Comparison of ENCODE assay signal across 7 mouse cellular contexts in genomic region chr4:129513891-129514290, GRCm38 (mm10). TPM values are rescaled to one million over a fixed set of nuclear protein-coding genes. Genes with fewer than 3 reads are reported as not detected.
DNase-seq lines count a peak whose midpoint lies in the region; ATAC-seq and TF ChIP-seq lines count a peak whose summit lies in the region.

No protein-coding gene starts in this region.

- TF ChIP-seq EP300 in lung, postnatal 0 days (IDR thresholded peaks at IDR 0.05) = no peak

- TF ChIP-seq CTCF in lung, postnatal 0 days (IDR thresholded peaks at IDR 0.05) = no peak
- TF ChIP-seq CTCF in embryonic fibroblast, embryonic 13.5 days (IDR thresholded peaks at IDR 0.05; ENCODE audit: borderline replicate concordance, insufficient read depth, low read length) = no peak
- no peak for TF ChIP-seq CTCF in intestine, postnatal 0 days (IDR thresholded peaks at IDR 0.05; ENCODE audit: low read depth)
- TF ChIP-seq CTCF in small intestine, adult 2 months (IDR thresholded peaks at IDR 0.05; ENCODE audit: extremely low read depth, insufficient read length, insufficient replicate concordance, low read depth, low read length) = no peak

- no peak for TF ChIP-seq POLR2A in embryonic fibroblast, embryonic 13.5 days (IDR thresholded peaks at IDR 0.05; ENCODE audit: low read depth, low read length)
- no peak for TF ChIP-seq POLR2A in small intestine, adult 2 months (IDR thresholded peaks at IDR 0.05; ENCODE audit: low read depth, low read length)

- WGBS in lung, postnatal 0 days = 0% methylated on average over 12 of the region's 57 CpGs
- WGBS in intestine, postnatal 0 days = under 1% methylated on average over 14 of the region's 57 CpGs
- 1% methylated on average over 56 of the region's 57 CpGs for WGBS in small intestine, adult 2 months

- DNase-seq in lung, postnatal 0 days (ENCODE audit: low spot score) = no peak
- no peak for DNase-seq in lung, postnatal 14 days
- no peak for DNase-seq in layer of hippocampus, adult 11-12 months (ENCODE audit: low spot score)
- DNase-seq in adrenal gland, adult (ENCODE audit: inconsistent age in 2 of 2, low spot score in 1 of 2) = no peak

- no peaks in the 10 kb centered on the region for H3K9me3 ChIP-seq in lung, postnatal 0 days (ENCODE audit: low read length)
- H3K9me3 ChIP-seq in intestine, postnatal 0 days (ENCODE audit: control insufficient read depth) = no peaks in the 10 kb centered on the region

- peak overlapping the region; percentile 80 for H3K27ac ChIP-seq in lung, postnatal 0 days (ENCODE audit: low read length)
- no peak overlapping the region for H3K27ac ChIP-seq in embryonic fibroblast, embryonic 13.5 days (ENCODE audit: insufficient read depth, low read length)
- peak overlapping the region; percentile 76 for H3K27ac ChIP-seq in intestine, postnatal 0 days (ENCODE audit: low read depth, low read length)
- H3K27ac ChIP-seq in small intestine, adult 2 months (ENCODE audit: insufficient read depth, low read depth, low read length) = no peak overlapping the region

- peak overlapping the region; percentile 91 for H3K4me3 ChIP-seq in lung, postnatal 0 days (ENCODE audit: low read depth, low read length)
- H3K4me3 ChIP-seq in embryonic fibroblast, embryonic 13.5 days (ENCODE audit: insufficient read depth, low read length) = peak overlapping the region; percentile 68
- H3K4me3 ChIP-seq in intestine, postnatal 0 days (ENCODE audit: low read depth, low read length) = peak overlapping the region; percentile 84
- peak overlapping the region; percentile 76 for H3K4me3 ChIP-seq in small intestine, adult 2 months (ENCODE audit: low read depth, low read length)

- H3K4me1 ChIP-seq in lung, postnatal 0 days (ENCODE audit: insufficient read depth, low read depth, low read length) = no peaks in the 10 kb centered on the region
- H3K4me1 ChIP-seq in embryonic fibroblast, embryonic 13.5 days (ENCODE audit: control insufficient read depth, insufficient read depth, low read length) = peaks cover 4% of the 10 kb centered on the region; the same call in 1 of the 2 replicates
- H3K4me1 ChIP-seq in intestine, postnatal 0 days (replicated peaks; ENCODE audit: control insufficient read depth, insufficient read depth, low read length) = 0 out of 2 replicates have a peak, but pooled peaks cover 4% of the 10 kb centered on the region
- H3K4me1 ChIP-seq in small intestine, adult 2 months (ENCODE audit: control insufficient read depth, insufficient read depth, insufficient read length, low read length) = peaks cover 8% of the 10 kb centered on the region

- H3K4me2 ChIP-seq in lung, postnatal 0 days (replicated peaks; ENCODE audit: low read depth, low read length) = peak overlapping the region; percentile 98
- H3K4me2 ChIP-seq in intestine, postnatal 0 days (replicated peaks; ENCODE audit: low read depth) = peak overlapping the region; percentile 99

- H3K27me3 ChIP-seq in lung, postnatal 0 days (replicated peaks; ENCODE audit: insufficient read depth, low read length) = no peaks in the 10 kb centered on the region
- no peaks in the 10 kb centered on the region for H3K27me3 ChIP-seq in intestine, postnatal 0 days (replicated peaks; ENCODE audit: control insufficient read depth, insufficient read depth, low read length)
- peaks cover 6% of the 10 kb centered on the region for H3K27me3 ChIP-seq in small intestine, adult 2 months (ENCODE audit: control insufficient read depth, insufficient read depth, low read length)

- H3K36me3 ChIP-seq in lung, postnatal 0 days (ENCODE audit: insufficient read depth, low read length) = no peaks in the 10 kb centered on the region
- H3K36me3 ChIP-seq in intestine, postnatal 0 days (ENCODE audit: control insufficient read depth, insufficient read depth) = peaks cover 25% of the 10 kb centered on the region
- peaks cover 20% of the 10 kb centered on the region for H3K36me3 ChIP-seq in small intestine, adult 2 months (ENCODE audit: control insufficient read depth, insufficient read depth, low read length)

- peak overlapping the region; percentile 87 for H3K9ac ChIP-seq in lung, postnatal 0 days (replicated peaks; ENCODE audit: low read depth)
- peak overlapping the region; percentile 84 for H3K9ac ChIP-seq in intestine, postnatal 0 days (ENCODE audit: low read depth, low read length)

- ATAC-seq in lung, postnatal 0 days = peak; percentile 34
- ATAC-seq in intestine, postnatal 0 days = peak; percentile 14; the same call in 1 of the 2 replicates

RNA-seq across cellular contexts. Expression of gene Marcksl1, which starts 0.5 kb away (rescaled TPM):
- 175 and 224 TPM in 2 replicates for polyA plus RNA-seq in lung, postnatal 0 days (2015; fragmentation: Nextera tagmentation; extraction: Ambion mirVana)
- polyA plus RNA-seq in embryonic fibroblast, embryonic 13.5 days (2011; ENCODE audit: insufficient read length, low read depth, missing spikeins) = 131 and 157 TPM in 2 replicates
- 126 and 142 TPM in 2 replicates for polyA plus RNA-seq in intestine, postnatal 0 days (2015; fragmentation: Nextera tagmentation; extraction: Ambion mirVana)
- 7.7 and 37.3 TPM in 2 replicates for polyA plus RNA-seq in small intestine, adult 2 months (2012; rRNA removed)

RNA-seq across cellular contexts. Expression of gene Fam229a, which starts 22.9 kb away (rescaled TPM):
- polyA plus RNA-seq in lung, postnatal 0 days (2015; fragmentation: Nextera tagmentation; extraction: Ambion mirVana) = 0.89 and 2.5 TPM in 2 replicates
- polyA plus RNA-seq in embryonic fibroblast, embryonic 13.5 days (2011; ENCODE audit: insufficient read length, low read depth, missing spikeins) = not detected in 2 replicates
- 0.22 TPM in 1 of 2 replicates, not detected in the other for polyA plus RNA-seq in intestine, postnatal 0 days (2015; fragmentation: Nextera tagmentation; extraction: Ambion mirVana)
- not detected in 2 replicates for polyA plus RNA-seq in small intestine, adult 2 months (2012; rRNA removed)

RNA-seq across cellular contexts. Expression of gene Tssk3, which starts 23.1 kb away (rescaled TPM):
- 0.11 and 0.12 TPM in 2 replicates for polyA plus RNA-seq in lung, postnatal 0 days (2015; fragmentation: Nextera tagmentation; extraction: Ambion mirVana)
- not detected in 2 replicates for polyA plus RNA-seq in embryonic fibroblast, embryonic 13.5 days (2011; ENCODE audit: insufficient read length, low read depth, missing spikeins)
- polyA plus RNA-seq in intestine, postnatal 0 days (2015; fragmentation: Nextera tagmentation; extraction: Ambion mirVana) = not detected in 2 replicates
- not detected in 2 replicates for polyA plus RNA-seq in small intestine, adult 2 months (2012; rRNA removed)

RNA-seq across cellular contexts. Expression of gene Hdac1, which starts 28.6 kb away (rescaled TPM):
- 101 and 110 TPM in 2 replicates for polyA plus RNA-seq in lung, postnatal 0 days (2015; fragmentation: Nextera tagmentation; extraction: Ambion mirVana)
- 150 and 156 TPM in 2 replicates for polyA plus RNA-seq in embryonic fibroblast, embryonic 13.5 days (2011; ENCODE audit: insufficient read length, low read depth, missing spikeins)
- 89.9 and 91.7 TPM in 2 replicates for polyA plus RNA-seq in intestine, postnatal 0 days (2015; fragmentation: Nextera tagmentation; extraction: Ambion mirVana)
- 13.7 and 31.1 TPM in 2 replicates for polyA plus RNA-seq in small intestine, adult 2 months (2012; rRNA removed)

RNA-seq across cellular contexts. Expression of gene Bsdc1, which starts 52.5 kb away (rescaled TPM):
- 29.0 TPM in 2 replicates for polyA plus RNA-seq in lung, postnatal 0 days (2015; fragmentation: Nextera tagmentation; extraction: Ambion mirVana)
- 23.9 and 35.3 TPM in 2 replicates for polyA plus RNA-seq in embryonic fibroblast, embryonic 13.5 days (2011; ENCODE audit: insufficient read length, low read depth, missing spikeins)
- polyA plus RNA-seq in intestine, postnatal 0 days (2015; fragmentation: Nextera tagmentation; extraction: Ambion mirVana) = 23.6 and 24.8 TPM in 2 replicates
- 13.9 and 24.5 TPM in 2 replicates for polyA plus RNA-seq in small intestine, adult 2 months (2012; rRNA removed)

Comparison
In these comparisons a context has a peak if more than half of its experiments do, and no peak if none do; other contexts are left out.
1. H3K27ac ChIP-seq: peak in lung, postnatal 0 days (single experiment) and intestine, postnatal 0 days (single experiment); none in embryonic fibroblast, embryonic 13.5 days (single experiment) and small intestine, adult 2 months (single experiment).
2. Peak in every context shown above with its lines, with median percentiles within 50 percentile points of each other: H3K4me3 ChIP-seq.